Mouse (Mus musculus): ENCODE data around the gene Kdelr2. TPM values are rescaled to one million over a fixed set of nuclear protein-coding genes. Genes with fewer than 3 reads are reported as not detected.

The Kdelr2 gene
- polyA plus RNA-seq, 1 experiment from 2014 or later = 160 TPM

GRCm38 (mm10) chr5:143441298-143441697, 37.7 kb downstream of the Kdelr2 start:
- Histone ChIP-seq H3K4me1 (ENCODE audit: insufficient read depth) (no peaks in the 10 kb centered on the region), H3K9ac (replicated peaks) (no peak overlapping the region), H3K4me3 (ENCODE audit: low read depth, low read length) (no peak overlapping the region), H3K9me3 (ENCODE audit: low read length) (no peaks in the 10 kb centered on the region), H3K27me3 (ENCODE audit: insufficient read depth, low read length) (no peaks in the 10 kb centered on the region), H3K36me3 (replicated peaks; ENCODE audit: insufficient read depth, low read length) (no peaks in the 10 kb centered on the region), H3K4me2 (ENCODE audit: low read depth, low read length) (no peak overlapping the region), H3K27ac (ENCODE audit: low read depth) (no peak overlapping the region)
- DNase-seq (no peak), ATAC-seq (no peak)
- WGBS (ENCODE audit: insufficient replicate concordance) = 77% methylated on average over 3 of the region's 3 CpGs
- TF ChIP-seq EP300 (IDR thresholded peaks at IDR 0.05; ENCODE audit: low read depth) (no peak), CTCF (IDR thresholded peaks at IDR 0.05; ENCODE audit: low read depth) (no peak)

- ATAC-seq = no peak
Measured at GRCm38 (mm10) chr5:143441753-143442152, 38.1 kb downstream of the Kdelr2 start.

GRCm38 (mm10) chr5:143463671-143464070, 60.0 kb downstream of the Kdelr2 start:
- Histone ChIP-seq H3K9me3 (ENCODE audit: low read length) (no peaks in the 10 kb centered on the region), H3K27me3 (ENCODE audit: insufficient read depth, low read length) (no peaks in the 10 kb centered on the region), H3K9ac (replicated peaks) (peak overlapping the region; percentile 78; the same call in 1 of the 2 replicates), H3K36me3 (replicated peaks; ENCODE audit: insufficient read depth, low read length) (peaks cover 9% of the 10 kb centered on the region; the same call in 1 of the 2 replicates), H3K4me2 (ENCODE audit: low read depth, low read length) (peak overlapping the region; percentile 97), H3K4me1 (ENCODE audit: insufficient read depth) (peaks cover 21% of the 10 kb centered on the region), H3K27ac (ENCODE audit: low read depth) (no peak overlapping the region), H3K4me3 (ENCODE audit: low read depth, low read length) (peak overlapping the region; percentile 81)
- WGBS (ENCODE audit: insufficient replicate concordance) = 80% methylated on average over 11 of the region's 11 CpGs
- TF ChIP-seq CTCF (IDR thresholded peaks at IDR 0.05; ENCODE audit: low read depth) (no peak), EP300 (IDR thresholded peaks at IDR 0.05; ENCODE audit: low read depth) (no peak)
- ATAC-seq (no peak), DNase-seq (peak; percentile 12)

More at GRCm38 (mm10) chr5:143441753-143442152, 38.1 kb downstream of the Kdelr2 start:
- no peaks in the 10 kb centered on the region for H3K4me1 ChIP-seq (ENCODE audit: insufficient read depth)
- DNase-seq = no peak
- no peaks in the 10 kb centered on the region for H3K9me3 ChIP-seq (ENCODE audit: low read length)
- no peak overlapping the region for H3K4me2 ChIP-seq (ENCODE audit: low read depth, low read length)
- H3K4me3 ChIP-seq (ENCODE audit: low read depth, low read length) = no peak overlapping the region
- 61% methylated on average over 12 of the region's 12 CpGs for WGBS (ENCODE audit: insufficient replicate concordance)
- H3K36me3 ChIP-seq (replicated peaks; ENCODE audit: insufficient read depth, low read length) = no peaks in the 10 kb centered on the region
- H3K27me3 ChIP-seq (ENCODE audit: insufficient read depth, low read length) = no peaks in the 10 kb centered on the region
- H3K9ac ChIP-seq (replicated peaks) = no peak overlapping the region
- no peak for TF ChIP-seq CTCF (IDR thresholded peaks at IDR 0.05; ENCODE audit: low read depth)
- no peak overlapping the region for H3K27ac ChIP-seq (ENCODE audit: low read depth)

- Histone ChIP-seq H3K9me3 (ENCODE audit: low read length) (no peaks in the 10 kb centered on the region), H3K27ac (ENCODE audit: low read depth) (peak within 1 kb of the TSS; percentile 53), H3K36me3 (replicated peaks; ENCODE audit: insufficient read depth, low read length) (peaks cover 9% of the 10 kb centered on the region; the same call in 1 of the 2 replicates), H3K4me3 (ENCODE audit: low read depth, low read length) (peak within 1 kb of the TSS; percentile 81), H3K27me3 (ENCODE audit: insufficient read depth, low read length) (no peaks in the 10 kb centered on the region), H3K4me1 (ENCODE audit: insufficient read depth) (peaks cover 21% of the 10 kb centered on the region), H3K9ac (replicated peaks) (peak within 1 kb of the TSS; percentile 78), H3K4me2 (ENCODE audit: low read depth, low read length) (peak within 1 kb of the TSS; percentile 97)
- DNase-seq = peak; percentile 88
- no peak for TF ChIP-seq CTCF (IDR thresholded peaks at IDR 0.05; ENCODE audit: low read depth)
- no peak for TF ChIP-seq EP300 (IDR thresholded peaks at IDR 0.05; ENCODE audit: low read depth)
- 3% methylated on average over 43 of the region's 43 CpGs for WGBS (ENCODE audit: insufficient replicate concordance)
- ATAC-seq = peak; percentile 93
Measured at GRCm38 (mm10) chr5:143464100-143464756, 60.6 kb downstream of the Kdelr2 start, which contains the start of gene Daglb. Gene Daglb, plus strand, starts transcription at chr5:143464584.

- H3K9ac ChIP-seq (replicated peaks) = peak overlapping the region; percentile 78
- no peaks in the 10 kb centered on the region for H3K9me3 ChIP-seq (ENCODE audit: low read length)
- H3K36me3 ChIP-seq (replicated peaks; ENCODE audit: insufficient read depth, low read length) = peaks cover 12% of the 10 kb centered on the region; the same call in 1 of the 2 replicates
- DNase-seq (no peak), ATAC-seq (peak; percentile 62)
- H3K4me2 ChIP-seq (ENCODE audit: low read depth, low read length) = peak overlapping the region; percentile 97
- WGBS (ENCODE audit: insufficient replicate concordance) = 1% methylated on average over 20 of the region's 20 CpGs
- no peaks in the 10 kb centered on the region for H3K27me3 ChIP-seq (ENCODE audit: insufficient read depth, low read length)
- peak overlapping the region; percentile 53 for H3K27ac ChIP-seq (ENCODE audit: low read depth)
- H3K4me1 ChIP-seq (ENCODE audit: insufficient read depth) = peaks cover 21% of the 10 kb centered on the region
- no peak for TF ChIP-seq CTCF (IDR thresholded peaks at IDR 0.05; ENCODE audit: low read depth)
- no peak for TF ChIP-seq EP300 (IDR thresholded peaks at IDR 0.05; ENCODE audit: low read depth)
- H3K4me3 ChIP-seq (ENCODE audit: low read depth, low read length) = peak overlapping the region; percentile 81
Measured at GRCm38 (mm10) chr5:143464757-143465118, 61.1 kb downstream of the Kdelr2 start.

GRCm38 (mm10) chr5:143465156-143466085, 61.8 kb downstream of the Kdelr2 start:
- no peak for TF ChIP-seq CTCF (IDR thresholded peaks at IDR 0.05; ENCODE audit: low read depth)
- peak; percentile 49 for TF ChIP-seq EP300 (IDR thresholded peaks at IDR 0.05; ENCODE audit: low read depth)
- H3K9ac ChIP-seq (replicated peaks) = peak overlapping the region; percentile 78
- 24% methylated on average over 23 of the region's 23 CpGs for WGBS (ENCODE audit: insufficient replicate concordance)
- no peaks in the 10 kb centered on the region for H3K9me3 ChIP-seq (ENCODE audit: low read length)
- H3K36me3 ChIP-seq (replicated peaks; ENCODE audit: insufficient read depth, low read length) = peaks cover 15% of the 10 kb centered on the region; the same call in 1 of the 2 replicates
- H3K4me1 ChIP-seq (ENCODE audit: insufficient read depth) = peaks cover 21% of the 10 kb centered on the region
- peak overlapping the region; percentile 81 for H3K4me3 ChIP-seq (ENCODE audit: low read depth, low read length)
- H3K27me3 ChIP-seq (ENCODE audit: insufficient read depth, low read length) = no peaks in the 10 kb centered on the region
- ATAC-seq (peak; percentile 32; the same call in 1 of the 2 replicates), DNase-seq (peak; percentile 22)
- peak overlapping the region; percentile 97 for H3K4me2 ChIP-seq (ENCODE audit: low read depth, low read length)
- H3K27ac ChIP-seq (ENCODE audit: low read depth) = peak overlapping the region; percentile 53
